Mouse (Mus musculus) subcutaneous adipose tissue, adult 2 months (tissue): ENCODE data around the gene Mphosph6. TPM values are rescaled to one million over a fixed set of nuclear protein-coding genes. Genes with fewer than 3 reads are reported as not detected.

Source experiments
- polyA plus RNA-seq: library from polyadenylated mRNA; depleted of rRNA; stranded (reverse); fragments of >200 nt; gene quantifications from 2 replicates; pipeline ENCODE4 v1.2.3, GENCODE M21; 2012; ENCODE audit warnings: low replicate concordance; rRNA removed

Mphosph6 gene
- polyA plus RNA-seq = 4.4 and 9.0 TPM in 2 replicates

GRCm38 (mm10) chr8:117801443-117802298 is at the start of gene Mphosph6:
Mphosph6 (minus strand) TSS chr8:117801943.

Other genes with a start within 250 kb of the Mphosph6 start
- 12.4 and 13.1 TPM in 2 replicates for gene Sdr42e1, start 128.3 kb downstream of the Mphosph6 start, polyA plus RNA-seq
- gene Hsd17b2, start 100.0 kb downstream of the Mphosph6 start, polyA plus RNA-seq = 0.35 TPM in 1 of 2 replicates, not detected in the other